Mouse (Mus musculus): Measurements from ENCODE around the gene Gm17657.

Gm17657 gene

GRCm38 (mm10) chr17:29549543-29550428, at the start of gene Gm17657, which contains the start of gene Tbc1d22b:
Gene Gm17657, minus strand, starts transcription at chr17:29549638.
Gene Tbc1d22b, plus strand, starts transcription at chr17:29549785.
- DNase-seq (ENCODE audit: low read depth, low spot score) = peak; percentile 95

GRCm38 (mm10) chr17:29599051-29599450, 49.6 kb upstream of the Gm17657 start:
- DNase-seq (ENCODE audit: low read depth, low spot score) = no peak

GRCm38 (mm10) chr17:29596771-29597132, 47.3 kb upstream of the Gm17657 start:
- DNase-seq (ENCODE audit: low read depth, low spot score) = no peak

- no peak for DNase-seq (ENCODE audit: low read depth, low spot score)
Measured at GRCm38 (mm10) chr17:29595891-29596770, 46.7 kb upstream of the Gm17657 start.

GRCm38 (mm10) chr17:29589221-29589898, 39.9 kb upstream of the Gm17657 start:
- no peak for DNase-seq (ENCODE audit: low read depth, low spot score)

GRCm38 (mm10) chr17:29586921-29587320, 37.5 kb upstream of the Gm17657 start:
- no peak for DNase-seq (ENCODE audit: low read depth, low spot score)

- no peak for DNase-seq (ENCODE audit: low read depth, low spot score)
Measured at GRCm38 (mm10) chr17:29585446-29585845, 36.0 kb upstream of the Gm17657 start.

- no peak for DNase-seq (ENCODE audit: low read depth, low spot score)
Measured at GRCm38 (mm10) chr17:29584737-29585136, 35.3 kb upstream of the Gm17657 start.

GRCm38 (mm10) chr17:29584306-29584705, 34.9 kb upstream of the Gm17657 start:
- DNase-seq (ENCODE audit: low read depth, low spot score) = no peak

- no peak for DNase-seq (ENCODE audit: low read depth, low spot score)
Measured at GRCm38 (mm10) chr17:29583569-29583968, 34.1 kb upstream of the Gm17657 start.

GRCm38 (mm10) chr17:29579579-29580126, 30.2 kb upstream of the Gm17657 start:
- no peak for DNase-seq (ENCODE audit: low read depth, low spot score)

GRCm38 (mm10) chr17:29569831-29570230, 20.4 kb upstream of the Gm17657 start:
- no peak for DNase-seq (ENCODE audit: low read depth, low spot score)

GRCm38 (mm10) chr17:29568435-29568834, 19.0 kb upstream of the Gm17657 start:
- DNase-seq (ENCODE audit: low read depth, low spot score) = no peak

- DNase-seq (ENCODE audit: low read depth, low spot score) = no peak
Measured at GRCm38 (mm10) chr17:29565521-29565920, 16.1 kb upstream of the Gm17657 start.

- no peak for DNase-seq (ENCODE audit: low read depth, low spot score)
Measured at GRCm38 (mm10) chr17:29558476-29558875, 9.0 kb upstream of the Gm17657 start.

GRCm38 (mm10) chr17:29556893-29557292, 7.5 kb upstream of the Gm17657 start:
- no peak for DNase-seq (ENCODE audit: low read depth, low spot score)

GRCm38 (mm10) chr17:29556456-29556855, 7.0 kb upstream of the Gm17657 start:
- no peak for DNase-seq (ENCODE audit: low read depth, low spot score)

GRCm38 (mm10) chr17:29554176-29554575, 4.7 kb upstream of the Gm17657 start:
- DNase-seq (ENCODE audit: low read depth, low spot score) = no peak

- DNase-seq (ENCODE audit: low read depth, low spot score) = no peak
Measured at GRCm38 (mm10) chr17:29552162-29552732, 2.8 kb upstream of the Gm17657 start, which contains the start of gene Tmem217. Gene Tmem217, minus strand, starts transcription at chr17:29552385.

- DNase-seq (ENCODE audit: low read depth, low spot score) = no peak
Measured at GRCm38 (mm10) chr17:29551019-29551418, 1.6 kb upstream of the Gm17657 start.

GRCm38 (mm10) chr17:29548994-29549393, 444 bp downstream of the Gm17657 start:
- DNase-seq (ENCODE audit: low read depth, low spot score) = no peak

All from forelimb bud, embryonic 11.5 days (tissue).